Mouse (Mus musculus) MEL (cell line): Measurements from ENCODE around the gene Trim3. TPM values are rescaled to one million over a fixed set of nuclear protein-coding genes. Genes with fewer than 3 reads are reported as not detected.

ENCODE experiments used
- DNase-seq: peaks from one replicate; pipeline ENCODE4 v3.0.0; 2011; ENCODE audit warnings: low read depth, low spot score
- H3K27ac ChIP-seq: 2 replicates; pipeline ENCODE4 v1.5.1; 2012; ENCODE audit warnings: low read depth, mild to moderate bottlenecking, control low read depth, low read length, moderate library complexity; ENCODE audit not compliant: control insufficient read depth
- H3K27me3 ChIP-seq, 2 experiments: fragments of 150-350 bp in 1 of 2; sonication (generic) in 1 of 2; 2 replicates each; pipeline ENCODE4 v1.6.1; 2012; ENCODE audit warnings: low read length in 2 of 2, mild to moderate bottlenecking in 2 of 2, improper control_type of control experiment in 1 of 2, moderate library complexity in 1 of 2; ENCODE audit not compliant: insufficient read depth in 2 of 2, control insufficient read depth in 1 of 2
- H3K36me3 ChIP-seq, 2 experiments: 2 replicates each; pipeline ENCODE4 v1.6.1; 2012 to 2014; ENCODE audit warnings: low read length in 2 of 2, improper control_type of control experiment in 1 of 2, inconsistent platforms in 1 of 2, mild to moderate bottlenecking in 1 of 2; ENCODE audit not compliant: insufficient read depth in 2 of 2, control insufficient read depth in 1 of 2
- H3K4me1 ChIP-seq, 2 experiments: fragments of 150-350 bp in 1 of 2; sonication (generic) in 1 of 2; 2 replicates each; pipeline ENCODE4 v1.6.1; 2012; ENCODE audit warnings: low read length in 2 of 2, improper control_type of control experiment in 1 of 2, mild to moderate bottlenecking in 1 of 2; ENCODE audit not compliant: insufficient read depth in 2 of 2, control insufficient read depth in 1 of 2
- H3K4me3 ChIP-seq, 2 experiments: fragments of 150-350 bp in 1 of 2; sonication (generic) in 1 of 2; 2 replicates each; pipeline ENCODE4 v1.5.1; 2012; ENCODE audit warnings: low read depth in 2 of 2, low read length in 2 of 2, mild to moderate bottlenecking in 2 of 2, moderate library complexity in 2 of 2, control low read depth in 1 of 2, improper control_type of control experiment in 1 of 2; ENCODE audit not compliant: control insufficient read depth in 1 of 2, insufficient read depth in 1 of 2
- H3K79me2 ChIP-seq: 2 replicates; pipeline ENCODE4 v1.6.1; 2012; ENCODE audit warnings: mild to moderate bottlenecking, low read length, moderate library complexity; ENCODE audit not compliant: control insufficient read depth, poor library complexity, insufficient read depth
- H3K9ac ChIP-seq: 2 replicates; pipeline ENCODE4 v1.6.1; 2012; ENCODE audit warnings: low read depth, mild to moderate bottlenecking, control low read depth, low read length, moderate library complexity; ENCODE audit not compliant: control insufficient read depth, poor library complexity, severe bottlenecking
- H3K9me3 ChIP-seq: fragments of 150-350 bp; sonication (generic); replicated peaks from 2 replicates; pipeline ENCODE4 v1.6.1; 2012; ENCODE audit warnings: mild to moderate bottlenecking, low read length, improper control_type of control experiment, moderate library complexity; ENCODE audit not compliant: insufficient read depth
- BHLHE40 ChIP-seq: IDR thresholded peaks from 2 replicates; pipeline ENCODE4 v1.6.1; 2012; ENCODE audit warnings: low read depth, mild to moderate bottlenecking, inconsistent platforms, low read length, improper control_type of control experiment, borderline replicate concordance
- E2F4 ChIP-seq: IDR thresholded peaks from 2 replicates; pipeline ENCODE4 v1.6.1; 2011; ENCODE audit warnings: low read depth, low read length, improper control_type of control experiment, borderline replicate concordance
- ELF1 ChIP-seq: IDR thresholded peaks from 2 replicates; pipeline ENCODE4 v1.6.1; 2014; ENCODE audit warnings: low read depth, mild to moderate bottlenecking, inconsistent platforms, low read length, improper control_type of control experiment, moderate library complexity
- ETS1 ChIP-seq: IDR thresholded peaks from 2 replicates; pipeline ENCODE4 v1.6.1; 2012; ENCODE audit warnings: low read depth, mild to moderate bottlenecking, inconsistent platforms, low read length, improper control_type of control experiment, moderate library complexity
- GABPA ChIP-seq: IDR thresholded peaks from 2 replicates; pipeline ENCODE4 v1.6.1; 2012; ENCODE audit warnings: low read depth, mild to moderate bottlenecking, inconsistent platforms, low read length, improper control_type of control experiment, moderate library complexity
- GATA1 ChIP-seq: IDR thresholded peaks from 2 replicates; pipeline ENCODE4 v1.6.1; 2011; ENCODE audit warnings: low read depth, low read length, improper control_type of control experiment
- MAFK ChIP-seq: IDR thresholded peaks from 2 replicates; pipeline ENCODE4 v1.6.1; 2011; ENCODE audit warnings: low read depth, mild to moderate bottlenecking, low read length, improper control_type of control experiment, borderline replicate concordance
- MAX ChIP-seq: IDR thresholded peaks from 2 replicates; pipeline ENCODE4 v1.6.1; 2011; ENCODE audit warnings: low read length, improper control_type of control experiment
- MAZ ChIP-seq: IDR thresholded peaks from 2 replicates; pipeline ENCODE4 v1.6.1; 2012; ENCODE audit warnings: low read depth, mild to moderate bottlenecking, inconsistent platforms, low read length, improper control_type of control experiment
- MYB ChIP-seq: IDR thresholded peaks from 2 replicates; pipeline ENCODE4 v1.6.1; 2011; ENCODE audit warnings: mild to moderate bottlenecking, low read depth, low read length, improper control_type of control experiment
- NELFE ChIP-seq: IDR thresholded peaks from 2 replicates; pipeline ENCODE4 v1.6.1; 2011; ENCODE audit warnings: low read depth, low read length, improper control_type of control experiment
- NRF1 ChIP-seq: IDR thresholded peaks from 2 replicates; pipeline ENCODE4 v1.6.1; 2014; ENCODE audit warnings: low read depth, mild to moderate bottlenecking, inconsistent platforms, low read length, improper control_type of control experiment, moderate library complexity; ENCODE audit not compliant: poor library complexity, insufficient read depth, severe bottlenecking
- POLR2A ChIP-seq, 2 experiments: IDR thresholded peaks; 2 replicates each; pipeline ENCODE4 v1.6.1; 2011 to 2012; ENCODE audit warnings: low read length in 2 of 2, mild to moderate bottlenecking in 2 of 2, control low read depth in 1 of 2, improper control_type of control experiment in 1 of 2, low read depth in 1 of 2, moderate library complexity in 1 of 2; ENCODE audit not compliant: control insufficient read depth in 1 of 2, insufficient read depth in 1 of 2, poor library complexity in 1 of 2
- POLR2AphosphoS2 ChIP-seq: IDR thresholded peaks from 2 replicates; pipeline ENCODE4 v1.6.1; 2011; ENCODE audit warnings: low read length, improper control_type of control experiment
- RCOR1 ChIP-seq: IDR thresholded peaks from 2 replicates; pipeline ENCODE4 v1.6.1; 2012; ENCODE audit warnings: low read depth, mild to moderate bottlenecking, inconsistent platforms, low read length, improper control_type of control experiment
- SIN3A ChIP-seq: IDR thresholded peaks from 2 replicates; pipeline ENCODE4 v1.6.1; 2012; ENCODE audit warnings: low read length, improper control_type of control experiment, inconsistent platforms
- SMC3 ChIP-seq: IDR thresholded peaks from 2 replicates; pipeline ENCODE4 v1.6.1; 2011; ENCODE audit warnings: low read depth, low read length, improper control_type of control experiment
- TAL1 ChIP-seq: IDR thresholded peaks from 2 replicates; pipeline ENCODE4 v1.6.1; 2012; ENCODE audit warnings: mild to moderate bottlenecking, inconsistent platforms, low read length, moderate library complexity, mixed read lengths
- TBP ChIP-seq: IDR thresholded peaks from 2 replicates; pipeline ENCODE4 v1.8.0; 2011; ENCODE audit warnings: low read depth, low read length, improper control_type of control experiment
- UBTF ChIP-seq: IDR thresholded peaks from 2 replicates; pipeline ENCODE4 v1.6.1; 2012; ENCODE audit warnings: low read depth, mild to moderate bottlenecking, inconsistent platforms, low read length, improper control_type of control experiment, moderate library complexity, borderline replicate concordance; ENCODE audit not compliant: insufficient read depth
- ZKSCAN1 ChIP-seq: IDR thresholded peaks from 2 replicates; pipeline ENCODE4 v1.6.1; 2012; ENCODE audit warnings: low read depth, mild to moderate bottlenecking, inconsistent platforms, low read length, improper control_type of control experiment, moderate library complexity
- ZMIZ1 ChIP-seq: IDR thresholded peaks from 2 replicates; pipeline ENCODE4 v1.6.1; 2012; ENCODE audit warnings: low read depth, mild to moderate bottlenecking, inconsistent platforms, low read length, improper control_type of control experiment, moderate library complexity
- ZNF384 ChIP-seq: IDR thresholded peaks from 2 replicates; pipeline ENCODE4 v1.6.1; 2012; ENCODE audit warnings: low read depth, mild to moderate bottlenecking, inconsistent platforms, low read length, improper control_type of control experiment
- polyA plus RNA-seq, 2 experiments: library from polyadenylated mRNA; stranded (reverse) in 1 of 2; unstranded in 1 of 2; fragments of >175 nt in 1 of 2; fragments of >200 nt in 1 of 2; gene quantifications; 2 replicates each; pipeline versions ENCODE4 v1.2.1 to v1.2.4; 2012; ENCODE audit warnings: low replicate concordance in 2 of 2, low read depth in 1 of 2; ENCODE audit not compliant: insufficient read length in 2 of 2, insufficient read depth in 1 of 2, missing spikeins in 1 of 2
- total RNA-seq: library from RNA; depleted of rRNA; stranded (reverse); fragments of 300-350 nt; gene quantifications from 2 replicates; pipeline ENCODE4 v1.2.3, GENCODE M21; 2012

Gene Trim3
- total and polyA plus RNA-seq, 3 experiments = 7.0 to 15.4 TPM; not detected in 1

- no peaks in the 10 kb centered on the region for H3K79me2 ChIP-seq
- peak; percentile 31 for DNase-seq
- H3K27me3 ChIP-seq = no peaks in the 10 kb centered on the region
- TF ChIP-seq ZNF384 = no peak
- TF ChIP-seq ZKSCAN1 = no peak
- TF ChIP-seq MAZ = no peak
- no peak for TF ChIP-seq ETS1
- TF ChIP-seq RCOR1 = no peak
- no peak for TF ChIP-seq GABPA
- no peak for TF ChIP-seq NRF1
- H3K36me3 ChIP-seq = no peaks in the 10 kb centered on the region
- no peaks in the 10 kb centered on the region for H3K4me1 ChIP-seq
- no peak overlapping the region for H3K27ac ChIP-seq
- H3K9ac ChIP-seq = no peak overlapping the region
- H3K4me3 ChIP-seq = no peak overlapping the region
- H3K9me3 ChIP-seq = no peaks in the 10 kb centered on the region
Measured at GRCm38 (mm10) chr7:105615720-105616119, 17.7 kb downstream of the Trim3 start.

GRCm38 (mm10) chr7:105614400-105614799 lies 19.0 kb downstream of the Trim3 start:
- H3K9ac ChIP-seq = no peak overlapping the region
- H3K36me3 ChIP-seq = peaks cover 0 to 4% of the 10 kb centered on the region in 2 experiments; a peak in 2 of 4 replicates
- DNase-seq = no peak
- H3K4me1 ChIP-seq = peaks cover 2 to 4% of the 10 kb centered on the region in 2 experiments; a peak in 2 of 4 replicates
- no peaks in the 10 kb centered on the region for H3K79me2 ChIP-seq
- no peaks in the 10 kb centered on the region for H3K9me3 ChIP-seq
- TF ChIP-seq SIN3A = no peak
- no peak for TF ChIP-seq GATA1
- no peak for TF ChIP-seq TAL1
- no peak for TF ChIP-seq POLR2AphosphoS2
- TF ChIP-seq SMC3 = no peak
- TF ChIP-seq NELFE = no peak
- no peak for TF ChIP-seq TBP
- no peak for TF ChIP-seq POLR2A (IDR thresholded peaks at IDR 0.05; ENCODE audit: control insufficient read depth in 1 of 2, insufficient read depth in 1 of 2, low read depth in 1 of 2, low read length in 2 of 2, poor library complexity in 1 of 2)
- no peak for TF ChIP-seq MAZ
- no peak for TF ChIP-seq MAFK
- no peak for TF ChIP-seq ELF1
- no peak for TF ChIP-seq ZMIZ1
- TF ChIP-seq UBTF = no peak
- no peak for TF ChIP-seq GABPA
- no peak for TF ChIP-seq E2F4
- no peak for TF ChIP-seq MAX
- TF ChIP-seq BHLHE40 = no peak
- TF ChIP-seq MYB = no peak
- TF ChIP-seq, all 39 proteins: peak for 0
- Histone ChIP-seq H3K27me3 (no peaks in the 10 kb centered on the region), H3K4me3 (no peak overlapping the region), H3K27ac (no peak overlapping the region)
